Mouse (Mus musculus) macrophage (primary cell): ENCODE measurements around the gene Otos. TPM values are rescaled to one million over a fixed set of nuclear protein-coding genes. Genes with fewer than 3 reads are reported as not detected.

Experiments
- H3K27ac ChIP-seq: fragments of 350-480 bp; formaldehyde crosslinking; 2 replicates; pipeline ENCODE4 v1.9.0; 2021
- H3K36me3 ChIP-seq: fragments of 350-480 bp; formaldehyde crosslinking; 2 replicates; pipeline ENCODE4 v1.9.0; 2021; ENCODE audit errors: inconsistent target
- H3K4me3 ChIP-seq: fragments of 350-480 bp; formaldehyde crosslinking; 2 replicates; pipeline ENCODE4 v1.9.0; 2021; ENCODE audit errors: inconsistent target
- H3K79me2 ChIP-seq: fragments of 350-480 bp; formaldehyde crosslinking; 2 replicates; pipeline ENCODE4 v1.9.0; 2021; ENCODE audit errors: inconsistent target
- WGBS: methylation state at CpG from one replicate; pipeline ENCODE4 v1.1.7; 2026; ENCODE audit warnings: inconsistent platforms; ENCODE audit not compliant: missing documents; 5-methylcytosine and 5-hydroxymethylcytosine counted together
- polyA plus RNA-seq: library from polyadenylated mRNA; stranded (reverse); fragments of 250-400 nt; gene quantifications from 3 replicates; pipeline ENCODE4 v1.2.4, GENCODE M21; 2018; ENCODE audit warnings: inconsistent platforms

The Otos gene
- polyA plus RNA-seq, 1 experiment from 2014 or later, result not detected

GRCm38 (mm10) chr1:92638181-92638580 is 10.5 kb downstream of the Otos start:
- Histone ChIP-seq H3K27ac (no peak overlapping the region), H3K4me3 (no peak overlapping the region), H3K79me2 (peaks cover 38% of the 10 kb centered on the region), H3K36me3 (peaks cover 39% of the 10 kb centered on the region)
- WGBS, result 96% methylated on average over 3 of the region's 3 CpGs

DNA sequence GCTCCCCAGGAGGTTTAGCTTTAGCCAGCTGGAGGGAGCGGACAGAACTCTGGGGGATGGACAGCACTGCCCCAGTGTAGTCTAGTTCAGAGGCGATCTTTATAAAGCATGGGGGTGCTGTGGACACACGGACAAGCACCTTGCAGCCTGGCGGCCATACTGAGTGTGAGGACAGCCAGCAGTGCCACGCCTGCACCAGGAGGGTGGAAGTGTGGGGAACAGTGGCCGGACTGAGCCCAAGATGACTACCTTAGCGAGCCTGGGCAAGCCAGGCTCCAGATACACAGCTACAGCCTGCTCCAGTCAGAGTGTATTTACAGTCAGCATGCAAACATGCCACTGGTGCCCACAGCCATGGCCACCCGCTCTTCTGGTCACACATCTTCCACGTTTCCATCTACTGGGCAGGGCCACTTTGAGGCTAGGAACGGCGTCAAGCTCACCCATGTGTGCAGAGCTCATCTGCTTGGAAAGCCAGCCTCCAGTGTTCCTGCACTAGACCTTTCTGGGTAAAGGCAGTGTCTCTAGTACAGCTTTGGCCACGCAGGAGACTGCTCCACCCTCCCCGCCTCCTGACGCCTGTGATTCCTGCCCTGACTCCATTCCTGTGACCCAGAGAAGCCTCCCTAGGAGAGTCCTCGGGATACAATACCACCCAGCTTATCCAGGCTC is 11.0 kb downstream of the Otos start:
- 97% methylated on average over 15 of the region's 15 CpGs for WGBS

DNA sequence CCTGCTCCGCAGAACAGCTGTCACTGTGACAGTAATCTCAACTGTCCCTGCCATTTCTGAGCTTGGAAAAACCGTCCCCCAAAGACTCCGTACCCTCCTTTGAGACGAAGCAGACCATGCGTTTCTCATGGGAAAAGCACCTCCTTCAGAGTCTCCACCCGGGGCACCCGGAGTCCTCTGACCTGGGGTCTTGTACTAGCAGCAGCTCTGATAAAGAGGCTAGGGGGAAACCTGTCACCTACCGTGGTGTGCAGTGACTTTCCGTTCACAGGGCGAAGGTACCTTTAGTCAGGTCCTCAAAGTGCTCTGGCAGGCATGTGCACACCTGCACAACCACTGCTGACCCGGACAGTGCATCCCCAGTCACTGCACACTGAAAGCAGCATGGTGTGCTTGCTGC is 12.0 kb downstream of the Otos start:
- H3K79me2 ChIP-seq, result peaks cover 38% of the 10 kb centered on the region
- peaks cover 39% of the 10 kb centered on the region for H3K36me3 ChIP-seq
- H3K4me3 ChIP-seq, result no peak overlapping the region
- no peak overlapping the region for H3K27ac ChIP-seq
- WGBS, result 97% methylated on average over 11 of the region's 11 CpGs

More for the DNA sequence above, 11.0 kb downstream of the Otos start:
- H3K36me3 ChIP-seq, result peaks cover 39% of the 10 kb centered on the region
- H3K79me2 ChIP-seq, result peaks cover 38% of the 10 kb centered on the region
- H3K4me3 ChIP-seq, result no peak overlapping the region
- no peak overlapping the region for H3K27ac ChIP-seq

GRCm38 (mm10) chr1:92636015-92636414 is 12.6 kb downstream of the Otos start:
- peaks cover 32% of the 10 kb centered on the region for H3K79me2 ChIP-seq
- H3K27ac ChIP-seq, result no peak overlapping the region
- WGBS, result 86% methylated on average over 8 of the region's 8 CpGs
- H3K4me3 ChIP-seq, result no peak overlapping the region
- H3K36me3 ChIP-seq, result peaks cover 39% of the 10 kb centered on the region

DNA sequence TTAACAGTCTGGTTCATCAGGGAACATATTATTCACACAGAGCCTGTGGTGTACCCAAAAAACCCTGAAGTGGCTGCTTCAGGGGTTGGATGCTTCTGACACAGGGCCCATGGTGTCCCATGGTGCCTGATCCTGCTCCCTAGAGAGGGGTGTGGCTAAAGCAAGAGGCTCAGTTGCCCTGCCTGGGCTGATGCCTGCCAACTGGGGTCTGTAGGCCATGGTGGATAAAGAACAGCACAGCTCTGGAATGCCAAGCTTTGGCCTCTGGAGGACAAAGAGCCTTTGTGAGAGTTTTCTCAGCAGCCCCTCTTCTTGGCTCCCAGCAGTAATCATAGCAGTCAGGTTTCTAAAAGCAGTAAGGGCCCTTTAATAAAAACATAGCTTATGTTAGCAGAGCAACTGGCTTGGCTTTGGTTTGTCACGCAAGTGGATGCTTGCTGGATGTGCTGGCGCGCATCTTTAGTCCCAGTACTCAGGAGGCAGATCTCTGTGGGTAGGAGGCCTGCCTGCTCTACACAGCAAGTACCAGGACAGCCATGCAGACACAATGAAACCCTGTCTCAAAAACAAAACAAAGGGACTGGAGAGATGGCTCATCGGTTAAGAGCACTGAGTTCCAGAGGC is 13.6 kb downstream of the Otos start:
- peaks cover 39% of the 10 kb centered on the region for H3K36me3 ChIP-seq
- H3K27ac ChIP-seq, result no peak overlapping the region
- H3K4me3 ChIP-seq, result no peak overlapping the region
- 92% methylated on average over 4 of the region's 4 CpGs for WGBS
- H3K79me2 ChIP-seq, result peaks cover 23% of the 10 kb centered on the region

- Histone ChIP-seq H3K79me2 (peaks cover 18% of the 10 kb centered on the region), H3K27ac (no peak overlapping the region), H3K4me3 (no peak overlapping the region), H3K36me3 (peaks cover 39% of the 10 kb centered on the region)
- WGBS, result 85% methylated on average over 1 of the region's 1 CpGs
These were observed 14.1 kb downstream of the Otos start for GRCm38 (mm10) chr1:92634569-92634968.

- WGBS, result 63% methylated on average over 8 of the region's 8 CpGs
- Histone ChIP-seq H3K79me2 (peaks cover 9% of the 10 kb centered on the region), H3K4me3 (no peak overlapping the region), H3K36me3 (peaks cover 31% of the 10 kb centered on the region), H3K27ac (no peak overlapping the region)
These were observed 14.9 kb downstream of the Otos start for GRCm38 (mm10) chr1:92633726-92634125.

DNA sequence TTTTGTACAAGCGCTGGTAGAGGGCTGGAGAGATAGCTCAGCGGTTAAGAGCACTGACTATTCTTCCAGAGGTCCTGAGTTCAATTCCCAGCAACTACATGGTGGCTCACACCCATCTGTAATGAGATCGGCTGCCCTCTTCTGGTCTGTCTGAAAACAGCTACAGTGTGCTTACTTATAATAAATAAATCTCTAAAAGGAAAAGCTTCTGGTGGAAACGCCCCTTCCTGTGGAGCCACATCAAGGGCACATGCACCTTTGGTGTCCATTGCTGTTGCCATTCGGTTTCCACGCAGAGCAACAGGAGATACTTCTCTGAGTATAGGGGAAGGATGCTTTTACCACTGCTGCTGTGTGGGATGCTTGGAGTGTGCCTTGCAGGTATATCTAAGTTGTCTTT is 15.7 kb downstream of the Otos start:
- no peak overlapping the region for H3K27ac ChIP-seq
- 52% methylated on average over 6 of the region's 6 CpGs for WGBS
- H3K36me3 ChIP-seq, result peaks cover 23% of the 10 kb centered on the region
- H3K4me3 ChIP-seq, result no peak overlapping the region
- H3K79me2 ChIP-seq, result peaks cover 1% of the 10 kb centered on the region; the same call in 1 of the 2 replicates

GRCm38 (mm10) chr1:92632196-92632595 is 16.4 kb downstream of the Otos start:
- no peaks in the 10 kb centered on the region for H3K79me2 ChIP-seq
- WGBS, result 93% methylated on average over 5 of the region's 5 CpGs
- no peak overlapping the region for H3K4me3 ChIP-seq
- H3K36me3 ChIP-seq, result peaks cover 16% of the 10 kb centered on the region
- H3K27ac ChIP-seq, result no peak overlapping the region

DNA sequence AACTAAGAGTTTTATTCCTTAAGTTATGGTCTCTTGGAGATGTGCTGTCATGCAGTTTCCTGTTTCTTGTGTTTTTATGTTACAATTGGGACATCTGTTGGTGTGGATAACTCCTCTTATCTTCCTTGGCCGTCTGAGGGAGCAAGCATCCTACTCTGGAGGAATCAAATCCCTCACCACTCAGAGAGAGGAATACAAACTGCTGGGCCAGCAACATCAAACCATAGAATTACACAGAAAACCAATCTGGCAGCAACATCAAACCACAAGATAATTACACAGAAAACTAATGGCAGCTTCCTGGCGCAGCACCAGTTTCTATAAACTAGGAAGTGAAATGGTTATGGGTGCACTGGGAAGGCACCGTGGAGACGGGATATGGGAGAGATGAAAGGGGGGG is 20.4 kb downstream of the Otos start:
- Histone ChIP-seq H3K27ac (no peak overlapping the region), H3K36me3 (no peaks in the 10 kb centered on the region), H3K79me2 (no peaks in the 10 kb centered on the region), H3K4me3 (no peak overlapping the region)
- WGBS, result 34% methylated on average over 4 of the region's 4 CpGs

DNA sequence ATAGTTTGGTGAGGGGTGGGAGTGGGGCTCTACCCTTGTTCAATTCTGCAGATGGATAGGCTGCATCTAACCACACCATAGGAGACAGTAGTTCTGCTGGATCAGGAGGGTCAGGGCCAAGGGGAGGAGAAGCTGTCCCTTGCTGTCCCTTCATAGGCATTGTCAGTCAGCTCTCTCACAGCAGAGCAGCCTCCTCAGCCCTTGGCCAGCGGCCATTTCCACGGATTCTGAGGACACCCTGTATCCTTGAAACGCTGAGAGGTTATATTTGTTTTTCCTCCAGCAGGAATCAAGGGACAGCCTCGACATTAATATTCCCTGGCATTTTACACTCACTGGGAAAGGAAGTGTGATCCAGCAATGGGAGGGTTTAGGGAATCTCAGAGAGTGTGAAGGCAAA is 30.3 kb downstream of the Otos start:
- no peaks in the 10 kb centered on the region for H3K79me2 ChIP-seq
- WGBS, result 76% methylated on average over 4 of the region's 4 CpGs
- H3K4me3 ChIP-seq, result no peak overlapping the region
- H3K36me3 ChIP-seq, result no peaks in the 10 kb centered on the region
- no peak overlapping the region for H3K27ac ChIP-seq

- no peak within 1 kb of the TSS for H3K4me3 ChIP-seq
- WGBS, result 75% methylated on average over 2 of the region's 2 CpGs
- H3K36me3 ChIP-seq, result no peaks in the 10 kb centered on the region
- no peaks in the 10 kb centered on the region for H3K79me2 ChIP-seq
- H3K27ac ChIP-seq, result no peak within 1 kb of the TSS
These were observed 31.2 kb downstream of the Otos start, which contains the start of gene Olfr12 for GRCm38 (mm10) chr1:92617488-92617887. Gene Olfr12, plus strand, starts transcription at chr1:92617788.

DNA sequence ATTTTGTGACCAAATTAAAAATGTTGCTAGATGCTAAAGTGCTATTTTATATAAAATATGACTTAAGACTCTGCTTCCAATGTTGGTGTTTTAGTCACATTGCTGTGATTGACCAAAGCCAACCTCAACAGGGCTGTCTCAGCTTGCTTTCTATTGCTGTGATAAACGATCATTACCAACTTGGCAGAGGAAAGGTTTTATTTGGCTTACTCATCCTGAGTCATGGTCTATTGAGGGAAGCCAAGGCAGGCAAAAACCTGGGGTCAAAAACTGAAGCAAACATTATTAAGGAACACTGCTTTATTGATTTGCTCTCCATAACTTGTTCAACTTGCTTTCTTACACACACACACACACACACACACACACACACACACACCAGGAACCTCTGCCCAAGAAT is 32.6 kb downstream of the Otos start:
- Histone ChIP-seq H3K79me2 (no peaks in the 10 kb centered on the region), H3K36me3 (no peaks in the 10 kb centered on the region), H3K27ac (no peak overlapping the region), H3K4me3 (no peak overlapping the region)
- WGBS, result 0% methylated on average over 1 of the region's 1 CpGs

DNA sequence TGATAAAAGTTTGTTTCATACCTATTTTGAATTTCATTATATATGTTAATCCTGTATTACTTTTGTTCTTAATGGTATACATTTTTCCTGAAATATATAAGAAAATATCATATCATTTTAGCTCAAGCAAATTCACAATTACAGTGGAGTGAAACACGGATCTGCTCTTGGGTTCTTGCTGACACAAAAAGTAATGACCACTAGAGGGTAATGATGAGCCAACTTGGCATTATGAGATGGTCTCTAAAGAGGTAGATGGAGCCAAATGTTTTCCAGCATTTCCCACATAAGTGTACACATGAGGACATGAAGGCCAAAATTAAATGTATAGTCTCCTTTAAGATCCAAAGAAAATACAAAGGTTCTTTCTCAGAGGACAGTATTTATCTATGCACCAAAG is 34.1 kb downstream of the Otos start:
- H3K36me3 ChIP-seq, result no peaks in the 10 kb centered on the region
- H3K27ac ChIP-seq, result no peak overlapping the region
- WGBS, result 11% methylated on average over 1 of the region's 1 CpGs
- H3K4me3 ChIP-seq, result no peak overlapping the region
- H3K79me2 ChIP-seq, result no peaks in the 10 kb centered on the region

DNA sequence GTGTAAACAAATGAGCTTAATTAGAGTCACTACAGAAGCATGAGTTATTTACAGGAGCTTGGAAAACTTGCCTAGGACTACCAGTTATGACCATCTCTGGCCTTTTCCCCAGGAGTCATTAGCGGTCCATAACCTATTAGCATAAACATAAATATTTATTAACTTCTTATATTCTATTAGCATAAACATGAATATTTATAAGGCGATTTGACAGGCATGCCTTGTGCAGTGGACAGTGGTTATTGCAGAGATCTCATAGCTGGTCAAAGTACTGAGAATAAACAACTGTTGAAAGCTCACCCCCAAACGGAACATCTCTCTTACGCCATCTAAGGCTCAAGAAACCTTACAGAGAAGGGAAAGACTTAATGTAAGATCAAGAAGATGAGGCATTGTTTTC is 35.5 kb downstream of the Otos start:
- WGBS, result 35% methylated on average over 4 of the region's 4 CpGs
- Histone ChIP-seq H3K36me3 (no peaks in the 10 kb centered on the region), H3K79me2 (no peaks in the 10 kb centered on the region), H3K4me3 (no peak overlapping the region), H3K27ac (no peak overlapping the region)
